Mouse (Mus musculus): Measurements from ENCODE around the gene Isx. TPM values are rescaled to one million over a fixed set of nuclear protein-coding genes. Genes with fewer than 3 reads are reported as not detected.

Gene Isx
- total RNA-seq, 4 experiments from 2014 or later: not detected

GRCm38 (mm10) chr8:74899796-74900195 lies 26.8 kb downstream of the Isx start:
- DNase-seq (ENCODE audit: low spot score): no peak

GRCm38 (mm10) chr8:74901765-74902164 lies 28.8 kb downstream of the Isx start:
- no peak for DNase-seq (ENCODE audit: low spot score)

- DNase-seq (ENCODE audit: low spot score): no peak
Measured at GRCm38 (mm10) chr8:74903054-74903842, 30.3 kb downstream of the Isx start.

GRCm38 (mm10) chr8:74906333-74906732 lies 33.4 kb downstream of the Isx start:
- DNase-seq (ENCODE audit: low spot score): no peak

GRCm38 (mm10) chr8:74910708-74911107 lies 37.7 kb downstream of the Isx start:
- no peak for DNase-seq (ENCODE audit: low spot score)

GRCm38 (mm10) chr8:74920691-74921421 lies 47.9 kb downstream of the Isx start:
- DNase-seq (ENCODE audit: low spot score): no peak

- no peak for DNase-seq (ENCODE audit: low spot score)
Measured at GRCm38 (mm10) chr8:74921882-74922518, 49.0 kb downstream of the Isx start.

- no peak for DNase-seq (ENCODE audit: low spot score)
Measured at GRCm38 (mm10) chr8:74927940-74928339, 55.0 kb downstream of the Isx start.

- DNase-seq (ENCODE audit: low spot score): peak; percentile 7
Measured at GRCm38 (mm10) chr8:74930731-74931130, 57.8 kb downstream of the Isx start.

GRCm38 (mm10) chr8:74935308-74935707 lies 62.3 kb downstream of the Isx start:
- peak; percentile 14 for DNase-seq (ENCODE audit: low spot score)

GRCm38 (mm10) chr8:74936656-74937055 lies 63.7 kb downstream of the Isx start:
- no peak for DNase-seq (ENCODE audit: low spot score)

GRCm38 (mm10) chr8:74942056-74942455 lies 69.1 kb downstream of the Isx start:
- DNase-seq (ENCODE audit: low spot score): no peak

Other genes with a start within 250 kb of the Isx start
- 10 to 100 TPM; 12.7 to 16.8 (median 13.5) TPM for gene Hmgxb4, start 120.2 kb downstream of the Isx start, total RNA-seq (2022)
- gene Tom1, start 160.5 kb downstream of the Isx start, total RNA-seq (2022): 10 to 100 TPM; 57.4 to 72.0 (median 64.0) TPM
- gene Hmox1, start 220.4 kb downstream of the Isx start, total RNA-seq (2022): 10 to 100 TPM in 1 of 4 experiments, 1 to 10 TPM in 3; 7.7 to 10.2 (median 9.1) TPM
- gene Mcm5, start 236.4 kb downstream of the Isx start, total RNA-seq (2022): 1 to 10 TPM; 3.6 to 4.1 (median 4.0) TPM

Measured in heart, adult 8-10 months (tissue).